Mouse (Mus musculus) ES-Bruce4 (cell line): ENCODE results near the gene Palm2. TPM values are rescaled to one million over a fixed set of nuclear protein-coding genes. Genes with fewer than 3 reads are reported as not detected.
"Not testable (repeated sequence)": the region's sequence is repeated elsewhere in the genome, so short reads cannot be mapped to it uniquely, and the experiment has no call there.

Source experiments
- H3K27ac ChIP-seq: 2 replicates; pipeline ENCODE4 v1.5.1; 2012; ENCODE audit warnings: low read length, inconsistent platforms; ENCODE audit not compliant: insufficient read depth
- H3K27me3 ChIP-seq: 2 replicates; pipeline ENCODE4 v1.6.1; 2012; ENCODE audit warnings: mild to moderate bottlenecking, low read length, inconsistent platforms; ENCODE audit not compliant: control insufficient read depth, poor library complexity, insufficient read depth, severe bottlenecking
- H3K36me3 ChIP-seq: 2 replicates; pipeline ENCODE4 v1.6.1; 2012; ENCODE audit warnings: inconsistent platforms, mild to moderate bottlenecking, low read length, moderate library complexity; ENCODE audit not compliant: control insufficient read depth, poor library complexity, insufficient read depth, severe bottlenecking
- H3K4me1 ChIP-seq: one replicate; pipeline ENCODE4 v1.8.1; 2011; ENCODE audit warnings: low read length; ENCODE audit not compliant: control insufficient read depth, insufficient read depth
- H3K4me3 ChIP-seq: 2 replicates; pipeline ENCODE4 v1.5.1; 2011; ENCODE audit warnings: low read depth, mild to moderate bottlenecking, low read length
- H3K9ac ChIP-seq: 2 replicates; pipeline ENCODE4 v1.6.1; 2012; ENCODE audit warnings: low read depth, mild to moderate bottlenecking, inconsistent platforms; ENCODE audit not compliant: poor library complexity, severe bottlenecking
- H3K9me3 ChIP-seq: replicated peaks from 2 replicates; pipeline ENCODE4 v1.6.1; 2012; ENCODE audit warnings: mild to moderate bottlenecking, low read length, inconsistent platforms; ENCODE audit not compliant: control insufficient read depth, poor library complexity, insufficient read depth, severe bottlenecking
- CTCF ChIP-seq: IDR thresholded peaks from one replicate; pipeline ENCODE4 v1.8.1; 2011; ENCODE audit warnings: low read depth, low read length
- EP300 ChIP-seq: IDR thresholded peaks from 2 replicates; pipeline ENCODE4 v1.6.1; 2011; ENCODE audit warnings: low read depth, low read length; ENCODE audit not compliant: insufficient read depth
- POLR2A ChIP-seq: IDR thresholded peaks from one replicate; pipeline ENCODE4 v1.8.1; 2011; ENCODE audit warnings: low read length; ENCODE audit not compliant: insufficient read depth
- polyA plus RNA-seq: library from polyadenylated mRNA; stranded (reverse); fragments of >200 nt; gene quantifications from 2 replicates; pipeline ENCODE4 v1.2.4, GENCODE M21; 2011; ENCODE audit warnings: low read depth; ENCODE audit not compliant: missing spikeins, insufficient read depth, insufficient read length

The Palm2 gene
- 3.4 and 3.7 TPM in 2 replicates for polyA plus RNA-seq

- Histone ChIP-seq H3K27me3 (peaks cover 12% of the 10 kb centered on the region; the same call in 1 of the 2 replicates), H3K27ac (no peak within 1 kb of the TSS), H3K36me3 (no peaks in the 10 kb centered on the region), H3K9ac (peak within 1 kb of the TSS; percentile 53), H3K4me3 (peak within 1 kb of the TSS; percentile 65), H3K4me1 (no peaks in the 10 kb centered on the region), H3K9me3 (no peaks in the 10 kb centered on the region)
- TF ChIP-seq CTCF (no peak), POLR2A (no peak), EP300 (no peak)
Observed at GRCm38 (mm10) chr4:57433941-57434704, at the start of gene Palm2. Gene Palm2, plus strand, starts transcription at chr4:57434247.

GRCm38 (mm10) chr4:57384355-57384754 lies 49.7 kb upstream of the Palm2 start:
- H3K9ac ChIP-seq, result no peak overlapping the region
- H3K4me3 ChIP-seq, result no peak overlapping the region
- H3K9me3 ChIP-seq, result no peaks in the 10 kb centered on the region
- H3K27ac ChIP-seq, result no peak overlapping the region
- no peak for TF ChIP-seq CTCF
- no peak for TF ChIP-seq EP300
- TF ChIP-seq POLR2A, result no peak
- H3K36me3 ChIP-seq, result no peaks in the 10 kb centered on the region
- no peaks in the 10 kb centered on the region for H3K4me1 ChIP-seq
- no peaks in the 10 kb centered on the region for H3K27me3 ChIP-seq

GRCm38 (mm10) chr4:57391103-57391502 lies 42.9 kb upstream of the Palm2 start:
- Histone ChIP-seq H3K9ac (no peak overlapping the region), H3K27me3 (no peaks in the 10 kb centered on the region), H3K4me1 (no peaks in the 10 kb centered on the region), H3K4me3 (no peak overlapping the region), H3K9me3 (no peaks in the 10 kb centered on the region; the same call in 1 of the 2 replicates), H3K27ac (no peak overlapping the region), H3K36me3 (no peaks in the 10 kb centered on the region)
- TF ChIP-seq EP300, result no peak
- no peak for TF ChIP-seq CTCF
- no peak for TF ChIP-seq POLR2A

GRCm38 (mm10) chr4:57396414-57396813 lies 37.6 kb upstream of the Palm2 start:
- Histone ChIP-seq H3K4me3 (no peak overlapping the region), H3K9ac (no peak overlapping the region), H3K27ac (no peak overlapping the region), H3K27me3 (no peaks in the 10 kb centered on the region), H3K9me3 (no peaks in the 10 kb centered on the region), H3K36me3 (no peaks in the 10 kb centered on the region), H3K4me1 (no peaks in the 10 kb centered on the region)
- no peak for TF ChIP-seq CTCF
- TF ChIP-seq POLR2A, result no peak
- TF ChIP-seq EP300, result no peak

DNA sequence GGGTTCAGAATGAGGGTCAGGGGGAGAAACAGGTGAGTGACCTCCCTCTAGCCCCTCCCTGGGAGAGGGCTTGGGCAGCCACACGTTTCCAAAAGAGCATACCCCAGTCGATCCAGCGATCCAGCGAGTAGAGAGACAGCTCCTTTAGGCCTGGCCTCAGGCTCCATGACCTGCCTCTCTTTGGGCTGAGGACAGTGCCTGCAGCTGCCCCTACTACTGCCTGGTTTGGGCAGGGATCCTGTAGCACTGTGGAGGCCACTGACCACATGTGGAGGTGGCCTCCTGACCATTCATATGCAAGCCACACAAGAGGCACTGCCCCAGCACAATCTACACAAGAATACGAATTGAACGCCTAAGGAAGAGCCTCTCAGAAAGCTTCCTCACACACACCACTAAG lies 21.7 kb upstream of the Palm2 start:
- H3K27me3 ChIP-seq, H3K9ac ChIP-seq, H3K36me3 ChIP-seq, H3K4me1 ChIP-seq, H3K4me3 ChIP-seq, H3K9me3 ChIP-seq, H3K27ac ChIP-seq: not testable (repeated sequence)
- TF ChIP-seq EP300, result 0 out of 2 replicates have a peak, but pooled peaks have one; percentile 24

- H3K27me3 ChIP-seq, result no peaks in the 10 kb centered on the region
- no peak overlapping the region for H3K9ac ChIP-seq
- H3K4me1 ChIP-seq, result no peaks in the 10 kb centered on the region
- TF ChIP-seq POLR2A, result no peak
- TF ChIP-seq CTCF, result peak; percentile 32
- no peak overlapping the region for H3K4me3 ChIP-seq
- no peaks in the 10 kb centered on the region for H3K36me3 ChIP-seq
- no peak overlapping the region for H3K27ac ChIP-seq
- H3K9me3 ChIP-seq, result peaks cover 6% of the 10 kb centered on the region; the same call in 1 of the 2 replicates
Observed at GRCm38 (mm10) chr4:57413016-57413415, 21.0 kb upstream of the Palm2 start.

DNA sequence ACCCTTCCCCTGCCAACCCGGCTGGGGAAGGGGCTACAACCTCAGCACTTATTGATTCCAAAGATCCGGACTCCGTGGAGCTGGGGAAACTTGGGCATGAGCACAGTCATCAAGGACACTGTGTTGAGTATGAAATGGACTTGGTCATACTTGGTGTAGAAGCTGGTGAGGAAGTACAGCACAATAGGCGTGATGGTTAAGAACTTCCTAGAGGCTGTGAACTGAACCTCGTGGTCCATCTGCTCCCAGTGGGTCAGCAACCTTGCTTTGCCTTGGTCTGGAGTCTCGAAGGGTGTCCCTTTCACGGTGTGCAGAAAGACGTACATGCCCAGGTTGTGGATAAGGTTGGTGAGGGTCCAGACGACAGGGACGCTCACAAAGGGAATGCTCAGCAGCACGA lies 20.4 kb upstream of the Palm2 start:
- not testable (repeated sequence) for H3K4me3 ChIP-seq, H3K9ac ChIP-seq, H3K27ac ChIP-seq, H3K27me3 ChIP-seq, H3K9me3 ChIP-seq, H3K4me1 ChIP-seq, H3K36me3 ChIP-seq
